Mouse (Mus musculus): ENCODE measurements at regions not wholly inside any gene's neighbourhood (a gene's known extent, or its start where the extent isn't known, plus 50 kb on each side); places are given as distances from the start of the nearest gene placed in this dataset.
"Not testable (repeated sequence)": the region's sequence is repeated elsewhere in the genome, so short reads cannot be mapped to it uniquely, and the experiment has no call there.

DNA sequence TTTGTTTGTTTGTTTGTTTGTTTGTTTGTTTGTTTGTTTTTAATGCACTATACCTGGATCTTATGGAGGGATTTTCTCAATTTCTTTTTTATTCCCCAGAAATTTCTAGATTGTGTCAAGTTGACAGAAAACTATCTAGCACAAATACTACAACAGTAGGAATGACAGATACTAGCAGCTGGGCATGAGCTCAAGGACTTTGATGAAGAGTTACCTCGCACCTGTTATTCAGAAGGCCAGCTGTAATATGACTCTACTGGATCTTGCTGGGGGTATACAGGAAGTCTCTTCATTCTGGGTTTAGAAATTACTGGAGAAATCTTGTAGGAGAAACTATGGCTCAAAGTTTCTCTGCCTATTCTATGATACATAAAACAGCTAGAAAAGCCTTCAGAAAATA is 994.4 kb downstream of the Basp1 start:
- Histone ChIP-seq H3K4me1 (ENCODE audit: control insufficient read depth, insufficient read depth, low read length) (no peaks in the 10 kb centered on the region), H3K36me3 (ENCODE audit: control insufficient read depth, insufficient read depth, low read length, poor library complexity, severe bottlenecking) (no peaks in the 10 kb centered on the region), H3K9me3 (replicated peaks; ENCODE audit: control insufficient read depth, insufficient read depth, low read length, poor library complexity, severe bottlenecking) (no peaks in the 10 kb centered on the region), H3K27ac (ENCODE audit: insufficient read depth, low read length) (no peak overlapping the region), H3K27me3 (ENCODE audit: control insufficient read depth, insufficient read depth, low read length, poor library complexity, severe bottlenecking) (no peaks in the 10 kb centered on the region), H3K9ac (ENCODE audit: low read depth, poor library complexity, severe bottlenecking) (no peak overlapping the region), H3K4me3 (ENCODE audit: low read depth, low read length) (no peak overlapping the region)
- TF ChIP-seq CTCF (IDR thresholded peaks at IDR 0.05; ENCODE audit: low read depth, low read length) (no peak), POLR2A (IDR thresholded peaks at IDR 0.05; ENCODE audit: insufficient read depth, low read length) (no peak)

DNA sequence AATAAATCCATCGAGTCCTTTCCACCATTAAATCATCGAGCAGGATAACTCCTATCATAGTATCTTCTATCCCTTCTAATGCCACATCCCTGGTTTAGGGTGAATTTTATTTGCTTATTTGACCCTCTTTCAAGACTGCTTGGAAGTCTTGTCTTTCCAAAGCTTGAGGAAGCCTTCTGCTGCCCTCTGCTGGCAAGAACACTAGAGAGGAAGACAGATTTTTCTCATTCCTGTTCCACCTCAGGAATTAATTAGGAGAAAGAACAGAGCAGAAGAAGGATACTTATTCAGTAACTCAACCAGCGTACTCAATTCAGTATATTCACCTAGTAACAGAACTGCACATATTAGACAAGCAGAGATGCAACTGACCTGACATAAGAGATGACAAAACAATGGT is 1005.9 kb downstream of the Basp1 start:
- Histone ChIP-seq H3K27ac (ENCODE audit: insufficient read depth, low read length) (no peak overlapping the region), H3K4me3 (ENCODE audit: low read depth, low read length) (no peak overlapping the region), H3K27me3 (ENCODE audit: control insufficient read depth, insufficient read depth, low read length, poor library complexity, severe bottlenecking) (no peaks in the 10 kb centered on the region), H3K4me1 (ENCODE audit: control insufficient read depth, insufficient read depth, low read length) (no peaks in the 10 kb centered on the region), H3K36me3 (ENCODE audit: control insufficient read depth, insufficient read depth, low read length, poor library complexity, severe bottlenecking) (no peaks in the 10 kb centered on the region), H3K9me3 (replicated peaks; ENCODE audit: control insufficient read depth, insufficient read depth, low read length, poor library complexity, severe bottlenecking) (peaks cover 3% of the 10 kb centered on the region; the same call in 1 of the 2 replicates), H3K9ac (ENCODE audit: low read depth, poor library complexity, severe bottlenecking) (no peak overlapping the region)
- TF ChIP-seq CTCF (IDR thresholded peaks at IDR 0.05; ENCODE audit: low read depth, low read length), result no peak
- TF ChIP-seq EP300 (IDR thresholded peaks at IDR 0.05; ENCODE audit: insufficient read depth, low read depth, low read length), result no peak

DNA sequence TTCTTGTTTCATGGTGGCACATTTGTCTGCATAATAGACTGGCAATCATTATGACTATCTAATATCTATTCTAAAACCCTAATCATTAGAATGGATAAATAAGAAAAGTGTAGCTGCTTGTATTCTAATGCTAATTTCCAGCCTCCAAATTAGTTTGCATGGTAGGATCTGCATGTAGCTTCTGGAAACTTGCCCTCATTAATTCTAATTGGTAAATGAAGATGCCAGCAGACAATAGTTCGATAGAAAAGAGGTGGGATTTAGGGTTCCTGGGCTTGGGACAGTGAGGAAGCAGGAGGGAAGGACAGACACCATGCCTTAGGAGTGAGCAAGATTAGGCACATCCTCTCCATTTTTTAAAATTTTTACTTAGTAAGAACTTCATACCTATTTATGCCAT is 1008.3 kb downstream of the Basp1 start:
- Histone ChIP-seq H3K27ac (ENCODE audit: insufficient read depth, low read length) (no peak overlapping the region), H3K36me3 (ENCODE audit: control insufficient read depth, insufficient read depth, low read length, poor library complexity, severe bottlenecking) (no peaks in the 10 kb centered on the region), H3K9ac (ENCODE audit: low read depth, poor library complexity, severe bottlenecking) (no peak overlapping the region), H3K9me3 (replicated peaks; ENCODE audit: control insufficient read depth, insufficient read depth, low read length, poor library complexity, severe bottlenecking) (no peaks in the 10 kb centered on the region), H3K4me1 (ENCODE audit: control insufficient read depth, insufficient read depth, low read length) (no peaks in the 10 kb centered on the region), H3K4me3 (ENCODE audit: low read depth, low read length) (no peak overlapping the region), H3K27me3 (ENCODE audit: control insufficient read depth, insufficient read depth, low read length, poor library complexity, severe bottlenecking) (no peaks in the 10 kb centered on the region)
- TF ChIP-seq EP300 (IDR thresholded peaks at IDR 0.05; ENCODE audit: insufficient read depth, low read depth, low read length) (no peak), POLR2A (IDR thresholded peaks at IDR 0.05; ENCODE audit: insufficient read depth, low read length) (no peak), CTCF (IDR thresholded peaks at IDR 0.05; ENCODE audit: low read depth, low read length) (no peak)

DNA sequence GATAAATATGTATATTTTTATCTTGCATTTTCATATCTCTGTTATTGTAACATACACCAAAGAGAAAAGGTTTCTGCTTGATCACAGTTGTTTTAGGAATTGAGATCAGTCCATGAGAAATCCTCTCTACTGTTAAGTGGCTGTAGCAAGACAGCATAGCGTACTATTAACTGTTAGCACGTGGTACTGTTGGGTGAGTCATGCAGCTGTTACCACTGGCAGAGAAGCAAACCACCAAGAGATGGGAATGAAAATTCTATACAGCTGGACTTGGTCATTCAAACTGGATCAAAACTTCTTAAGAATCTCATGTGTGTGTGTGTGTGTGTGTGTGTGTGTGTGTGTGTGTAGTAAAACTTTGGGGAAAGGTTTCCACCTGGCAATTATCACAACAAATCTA is 1013.5 kb downstream of the Basp1 start:
- TF ChIP-seq POLR2A (IDR thresholded peaks at IDR 0.05; ENCODE audit: insufficient read depth, low read length) (no peak), EP300 (IDR thresholded peaks at IDR 0.05; ENCODE audit: insufficient read depth, low read depth, low read length) (no peak), CTCF (IDR thresholded peaks at IDR 0.05; ENCODE audit: low read depth, low read length) (no peak)
- Histone ChIP-seq H3K9ac (ENCODE audit: low read depth, poor library complexity, severe bottlenecking) (no peak overlapping the region), H3K27me3 (ENCODE audit: control insufficient read depth, insufficient read depth, low read length, poor library complexity, severe bottlenecking) (no peaks in the 10 kb centered on the region), H3K36me3 (ENCODE audit: control insufficient read depth, insufficient read depth, low read length, poor library complexity, severe bottlenecking) (no peaks in the 10 kb centered on the region), H3K4me3 (ENCODE audit: low read depth, low read length) (no peak overlapping the region), H3K4me1 (ENCODE audit: control insufficient read depth, insufficient read depth, low read length) (no peaks in the 10 kb centered on the region), H3K27ac (ENCODE audit: insufficient read depth, low read length) (no peak overlapping the region), H3K9me3 (replicated peaks; ENCODE audit: control insufficient read depth, insufficient read depth, low read length, poor library complexity, severe bottlenecking) (peaks cover 3% of the 10 kb centered on the region; the same call in 1 of the 2 replicates)

DNA sequence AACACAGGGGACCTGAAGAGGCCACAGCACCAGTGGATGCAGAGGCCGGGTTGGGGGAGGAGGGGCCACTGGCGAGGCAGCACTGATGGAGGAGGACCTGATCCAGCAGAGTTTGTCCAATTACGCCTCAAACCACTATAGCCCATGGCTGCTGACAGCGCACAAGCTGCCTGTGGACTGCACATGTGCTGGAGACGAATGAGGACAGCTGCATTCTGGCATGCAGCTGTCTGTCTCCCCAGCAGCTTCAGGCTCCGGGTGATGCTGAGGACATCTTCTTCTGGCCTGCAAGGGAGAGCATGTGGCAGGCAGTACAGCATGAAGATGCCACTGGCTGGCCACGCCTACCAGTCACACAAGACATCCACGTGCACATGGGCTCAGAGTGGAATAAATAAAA is 1055.2 kb downstream of the Basp1 start:
- TF ChIP-seq POLR2A (IDR thresholded peaks at IDR 0.05; ENCODE audit: insufficient read depth, low read length), result no peak
- TF ChIP-seq CTCF (IDR thresholded peaks at IDR 0.05; ENCODE audit: low read depth, low read length), result no peak
- TF ChIP-seq EP300 (IDR thresholded peaks at IDR 0.05; ENCODE audit: insufficient read depth, low read depth, low read length), result no peak
- Histone ChIP-seq H3K4me1 (ENCODE audit: control insufficient read depth, insufficient read depth, low read length) (no peaks in the 10 kb centered on the region), H3K9ac (ENCODE audit: low read depth, poor library complexity, severe bottlenecking) (no peak overlapping the region), H3K4me3 (ENCODE audit: low read depth, low read length) (no peak overlapping the region), H3K9me3 (replicated peaks; ENCODE audit: control insufficient read depth, insufficient read depth, low read length, poor library complexity, severe bottlenecking) (no peaks in the 10 kb centered on the region), H3K36me3 (ENCODE audit: control insufficient read depth, insufficient read depth, low read length, poor library complexity, severe bottlenecking) (no peaks in the 10 kb centered on the region), H3K27me3 (ENCODE audit: control insufficient read depth, insufficient read depth, low read length, poor library complexity, severe bottlenecking) (no peaks in the 10 kb centered on the region), H3K27ac (ENCODE audit: insufficient read depth, low read length) (no peak overlapping the region)

DNA sequence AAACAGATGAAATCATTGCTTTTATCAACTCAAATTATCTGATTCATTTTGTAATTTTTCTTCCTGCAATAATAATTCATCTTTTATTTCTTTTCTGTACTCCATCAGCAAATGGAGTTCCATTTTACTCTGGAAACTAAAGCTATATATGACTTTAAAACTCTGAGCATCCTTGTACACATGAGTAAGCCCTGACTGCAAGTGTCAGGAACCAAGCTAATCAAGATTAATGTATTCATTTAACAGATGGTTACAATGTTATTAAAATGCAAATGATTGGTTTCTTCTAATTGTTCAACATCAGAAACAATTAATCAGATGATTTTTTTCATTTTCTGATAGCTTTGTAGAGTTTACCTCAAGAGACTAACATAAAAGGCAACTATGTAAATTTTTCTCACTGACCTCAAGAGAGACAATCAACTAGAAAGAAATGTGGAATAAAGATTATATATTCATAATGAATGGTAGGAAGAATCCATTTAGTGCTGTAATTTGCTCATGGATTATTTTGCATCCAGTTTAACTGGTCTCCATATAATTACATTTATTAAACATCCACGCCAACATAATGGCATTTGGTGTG is 1064.5 kb downstream of the Basp1 start:
- peaks cover 4% of the 10 kb centered on the region; the same call in 1 of the 2 replicates for H3K9me3 ChIP-seq (replicated peaks; ENCODE audit: control insufficient read depth, insufficient read depth, low read length, poor library complexity, severe bottlenecking)
- no peaks in the 10 kb centered on the region for H3K4me1 ChIP-seq (ENCODE audit: control insufficient read depth, insufficient read depth, low read length)
- H3K36me3 ChIP-seq (ENCODE audit: control insufficient read depth, insufficient read depth, low read length, poor library complexity, severe bottlenecking), result no peaks in the 10 kb centered on the region
- TF ChIP-seq EP300 (IDR thresholded peaks at IDR 0.05; ENCODE audit: insufficient read depth, low read depth, low read length) (no peak), CTCF (IDR thresholded peaks at IDR 0.05; ENCODE audit: low read depth, low read length) (no peak), POLR2A (IDR thresholded peaks at IDR 0.05; ENCODE audit: insufficient read depth, low read length) (no peak)
- no peak overlapping the region for H3K9ac ChIP-seq (ENCODE audit: low read depth, poor library complexity, severe bottlenecking)
- H3K27me3 ChIP-seq (ENCODE audit: control insufficient read depth, insufficient read depth, low read length, poor library complexity, severe bottlenecking), result no peaks in the 10 kb centered on the region
- no peak overlapping the region for H3K4me3 ChIP-seq (ENCODE audit: low read depth, low read length)
- no peak overlapping the region for H3K27ac ChIP-seq (ENCODE audit: insufficient read depth, low read length)

DNA sequence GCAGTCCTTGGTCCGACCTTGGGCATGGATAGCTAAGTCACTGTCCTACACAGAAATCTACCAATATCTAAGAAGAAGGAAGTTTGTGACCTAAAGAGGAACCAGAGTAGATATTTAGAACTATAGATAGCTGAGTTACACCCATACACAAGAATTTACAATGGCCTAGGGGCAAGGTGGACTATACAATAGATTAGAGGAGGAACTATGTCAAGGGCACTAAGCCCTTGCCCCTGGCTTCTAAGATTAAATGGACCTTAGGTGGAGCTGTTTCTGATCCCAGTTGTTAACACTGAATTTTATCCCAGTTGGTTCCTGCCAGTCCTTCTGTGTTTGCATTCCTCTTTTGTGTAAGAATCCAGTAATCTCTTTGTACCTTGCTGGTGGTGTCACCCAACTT is 1077.7 kb downstream of the Basp1 start:
- not testable (repeated sequence) for H3K36me3 ChIP-seq (ENCODE audit: control insufficient read depth, insufficient read depth, low read length, poor library complexity, severe bottlenecking); H3K27me3 ChIP-seq (ENCODE audit: control insufficient read depth, insufficient read depth, low read length, poor library complexity, severe bottlenecking); H3K4me3 ChIP-seq (ENCODE audit: low read depth, low read length); H3K9ac ChIP-seq (ENCODE audit: low read depth, poor library complexity, severe bottlenecking); H3K9me3 ChIP-seq (replicated peaks; ENCODE audit: control insufficient read depth, insufficient read depth, low read length, poor library complexity, severe bottlenecking); H3K4me1 ChIP-seq (ENCODE audit: control insufficient read depth, insufficient read depth, low read length)
- H3K27ac ChIP-seq (ENCODE audit: insufficient read depth, low read length), result peak overlapping the region; percentile 17; the same call in 1 of the 2 replicates

DNA sequence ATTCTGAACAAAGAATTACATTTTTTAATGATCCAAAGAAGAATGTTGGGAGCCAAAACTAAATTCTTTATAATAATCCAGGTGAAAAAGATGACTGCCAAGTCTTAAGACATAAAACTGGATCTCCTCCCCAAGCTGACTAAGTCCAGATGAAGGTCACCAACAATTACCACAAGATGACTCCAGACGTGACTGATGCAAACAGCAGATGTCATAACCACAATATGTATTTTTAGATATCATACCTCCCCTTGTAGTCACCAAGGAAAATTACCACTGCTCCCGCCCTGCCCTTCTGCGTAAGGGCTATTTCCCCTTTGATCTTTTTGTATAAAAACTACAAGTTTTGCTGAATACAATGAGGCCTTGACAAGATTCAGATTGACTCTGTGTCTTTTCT is 1110.4 kb downstream of the Basp1 start:
- not testable (repeated sequence) for H3K4me1 ChIP-seq (ENCODE audit: control insufficient read depth, insufficient read depth, low read length); H3K9ac ChIP-seq (ENCODE audit: low read depth, poor library complexity, severe bottlenecking); H3K4me3 ChIP-seq (ENCODE audit: low read depth, low read length); H3K27ac ChIP-seq (ENCODE audit: insufficient read depth, low read length); H3K27me3 ChIP-seq (ENCODE audit: control insufficient read depth, insufficient read depth, low read length, poor library complexity, severe bottlenecking); H3K36me3 ChIP-seq (ENCODE audit: control insufficient read depth, insufficient read depth, low read length, poor library complexity, severe bottlenecking); H3K9me3 ChIP-seq (replicated peaks; ENCODE audit: control insufficient read depth, insufficient read depth, low read length, poor library complexity, severe bottlenecking)

Data from ES-Bruce4 (cell line).